Mouse (Mus musculus) liver, embryonic 13.5 days (tissue): ENCODE data around the gene Dpm2. TPM values are rescaled to one million over a fixed set of nuclear protein-coding genes. Genes with fewer than 3 reads are reported as not detected.

Experiments used
- ATAC-seq: fragments of 200-750 bp; cut with Nextera tagmentation; 2 replicates; pipeline ENCODE4 v1.8.0; 2017; ENCODE audit warnings: low read depth, mild to moderate bottlenecking, moderate number of reproducible peaks, moderate library complexity
- DNase-seq: peaks from one replicate; pipeline ENCODE4 v3.0.0; 2022
- H3K27ac ChIP-seq: fragments of 300-500 bp; sonication (generic); 2 replicates; pipeline ENCODE4 v1.5.1; 2015; ENCODE audit warnings: moderate library complexity, mild to moderate bottlenecking, inconsistent platforms
- H3K27me3 ChIP-seq: fragments of 300-500 bp; sonication (generic); 2 replicates; pipeline ENCODE4 v1.6.1; 2015; ENCODE audit warnings: mild to moderate bottlenecking, inconsistent platforms
- H3K36me3 ChIP-seq: fragments of 300-500 bp; sonication (generic); 2 replicates; pipeline ENCODE4 v1.6.1; 2015; ENCODE audit warnings: mild to moderate bottlenecking, inconsistent platforms
- H3K4me1 ChIP-seq: fragments of 300-500 bp; sonication (generic); replicated peaks from 2 replicates; pipeline ENCODE4 v1.6.1; 2015; ENCODE audit warnings: inconsistent platforms
- H3K4me2 ChIP-seq: fragments of 300-500 bp; sonication (generic); 2 replicates; pipeline ENCODE4 v1.6.1; 2015; ENCODE audit warnings: inconsistent platforms, mild to moderate bottlenecking, moderate library complexity
- H3K4me3 ChIP-seq: fragments of 300-500 bp; sonication (generic); replicated peaks from 2 replicates; pipeline ENCODE4 v1.5.1; 2015; ENCODE audit warnings: mild to moderate bottlenecking, inconsistent platforms
- H3K9ac ChIP-seq: fragments of 300-500 bp; sonication (generic); 2 replicates; pipeline ENCODE4 v1.6.1; 2015; ENCODE audit warnings: mild to moderate bottlenecking, inconsistent platforms
- H3K9me3 ChIP-seq: fragments of 300-500 bp; sonication (generic); replicated peaks from 2 replicates; pipeline ENCODE4 v1.6.1; 2016; ENCODE audit warnings: inconsistent platforms
- WGBS: fragments of 180-500 bp; shearing (Covaris S2); methylation state at CpG from one replicate; pipeline ENCODE4 v1.1.7; 2015; ENCODE audit not compliant: insufficient replicate concordance; 5-methylcytosine and 5-hydroxymethylcytosine counted together
- polyA plus RNA-seq: library from polyadenylated mRNA; unstranded; fragments of >200 nt; fragmentation: Nextera tagmentation; extraction: Ambion mirVana; gene quantifications from 2 replicates; pipeline ENCODE4 v1.2.1, GENCODE M21; 2015

Gene Dpm2
- polyA plus RNA-seq, 1 experiment from 2014 or later, result 64.2 TPM

- DNase-seq (no peak), ATAC-seq (no peak)
- Histone ChIP-seq H3K36me3 (no peaks in the 10 kb centered on the region), H3K9me3 (no peaks in the 10 kb centered on the region), H3K27me3 (no peaks in the 10 kb centered on the region), H3K4me1 (peaks cover 68% of the 10 kb centered on the region), H3K9ac (peak overlapping the region; percentile 15; the same call in 1 of the 2 replicates), H3K27ac (no peak overlapping the region), H3K4me3 (peak overlapping the region; percentile 29), H3K4me2 (peak overlapping the region; percentile 38)
- WGBS, result 29% methylated on average over 10 of the region's 10 CpGs
Observed at GRCm38 (mm10) chr2:32604631-32605030, 34.0 kb downstream of the Dpm2 start.

- Histone ChIP-seq H3K27me3 (no peaks in the 10 kb centered on the region), H3K36me3 (no peaks in the 10 kb centered on the region), H3K9me3 (no peaks in the 10 kb centered on the region), H3K4me1 (peaks cover 79% of the 10 kb centered on the region), H3K27ac (peak overlapping the region; percentile 83), H3K9ac (peak overlapping the region; percentile 83), H3K4me3 (peak overlapping the region; percentile 76), H3K4me2 (peak overlapping the region; percentile 97)
- DNase-seq (peak; percentile 89), ATAC-seq (peak; percentile 74)
- 9% methylated on average over 52 of the region's 55 CpGs for WGBS
Observed at GRCm38 (mm10) chr2:32606161-32607142, 35.8 kb downstream of the Dpm2 start.

- Histone ChIP-seq H3K36me3 (peaks cover 5% of the 10 kb centered on the region), H3K27me3 (no peaks in the 10 kb centered on the region), H3K9ac (peak overlapping the region; percentile 83), H3K4me3 (peak overlapping the region; percentile 76), H3K9me3 (no peaks in the 10 kb centered on the region), H3K27ac (peak overlapping the region; percentile 83), H3K4me2 (peak overlapping the region; percentile 97), H3K4me1 (peaks cover 79% of the 10 kb centered on the region)
- DNase-seq (peak; percentile 48), ATAC-seq (peak; percentile 30)
- under 1% methylated on average over 34 of the region's 34 CpGs for WGBS
Observed at GRCm38 (mm10) chr2:32607262-32607947, 36.7 kb downstream of the Dpm2 start.

- Histone ChIP-seq H3K27me3 (no peaks in the 10 kb centered on the region), H3K4me3 (peak overlapping the region; percentile 76), H3K27ac (peak overlapping the region; percentile 83), H3K4me2 (peak overlapping the region; percentile 97), H3K36me3 (peaks cover 13% of the 10 kb centered on the region), H3K9me3 (no peaks in the 10 kb centered on the region), H3K4me1 (peaks cover 76% of the 10 kb centered on the region), H3K9ac (peak overlapping the region; percentile 83)
- ATAC-seq, result peak; percentile 76
- WGBS, result 2% methylated on average over 25 of the region's 25 CpGs
- peak; percentile 78 for DNase-seq
Observed at GRCm38 (mm10) chr2:32608141-32608777, 37.6 kb downstream of the Dpm2 start.

GRCm38 (mm10) chr2:32608778-32609435, 38.2 kb downstream of the Dpm2 start:
- H3K27me3 ChIP-seq, result no peaks in the 10 kb centered on the region
- ATAC-seq (peak; percentile 46), DNase-seq (peak; percentile 11)
- H3K4me1 ChIP-seq, result peaks cover 76% of the 10 kb centered on the region
- peak overlapping the region; percentile 76 for H3K4me3 ChIP-seq
- peaks cover 18% of the 10 kb centered on the region for H3K36me3 ChIP-seq
- peak overlapping the region; percentile 83 for H3K27ac ChIP-seq
- peak overlapping the region; percentile 83 for H3K9ac ChIP-seq
- H3K4me2 ChIP-seq, result peak overlapping the region; percentile 97
- 41% methylated on average over 18 of the region's 18 CpGs for WGBS
- no peaks in the 10 kb centered on the region for H3K9me3 ChIP-seq

GRCm38 (mm10) chr2:32610610-32611229, 40.1 kb downstream of the Dpm2 start:
- peaks cover 31% of the 10 kb centered on the region for H3K36me3 ChIP-seq
- H3K9ac ChIP-seq, result peak overlapping the region; percentile 50
- H3K9me3 ChIP-seq, result no peaks in the 10 kb centered on the region
- 15% methylated on average over 23 of the region's 23 CpGs for WGBS
- H3K4me2 ChIP-seq, result peak overlapping the region; percentile 97
- H3K4me3 ChIP-seq, result peak overlapping the region; percentile 52
- H3K27ac ChIP-seq, result peak overlapping the region; percentile 26
- H3K27me3 ChIP-seq, result no peaks in the 10 kb centered on the region
- ATAC-seq (no peak), DNase-seq (peak; percentile 47)
- peaks cover 65% of the 10 kb centered on the region for H3K4me1 ChIP-seq

- DNase-seq (peak; percentile 53), ATAC-seq (no peak)
- Histone ChIP-seq H3K36me3 (peaks cover 46% of the 10 kb centered on the region), H3K27ac (no peak overlapping the region; the same call in 1 of the 2 replicates), H3K4me1 (peaks cover 52% of the 10 kb centered on the region), H3K27me3 (no peaks in the 10 kb centered on the region), H3K4me2 (no peak overlapping the region), H3K9ac (no peak overlapping the region), H3K9me3 (no peaks in the 10 kb centered on the region), H3K4me3 (no peak overlapping the region)
- WGBS, result 64% methylated on average over 26 of the region's 26 CpGs
Observed at GRCm38 (mm10) chr2:32612274-32612673, 41.6 kb downstream of the Dpm2 start.

- Histone ChIP-seq H3K4me2 (no peak overlapping the region), H3K4me3 (no peak overlapping the region), H3K36me3 (peaks cover 70% of the 10 kb centered on the region), H3K4me1 (peaks cover 31% of the 10 kb centered on the region), H3K9ac (no peak overlapping the region), H3K9me3 (no peaks in the 10 kb centered on the region), H3K27me3 (no peaks in the 10 kb centered on the region), H3K27ac (no peak overlapping the region)
- ATAC-seq, result no peak
- WGBS, result 93% methylated on average over 1 of the region's 1 CpGs
- DNase-seq, result no peak
Observed at GRCm38 (mm10) chr2:32617109-32617508, 46.5 kb downstream of the Dpm2 start.

GRCm38 (mm10) chr2:32617601-32618000, 46.9 kb downstream of the Dpm2 start:
- Histone ChIP-seq H3K9me3 (no peaks in the 10 kb centered on the region), H3K4me1 (peaks cover 27% of the 10 kb centered on the region), H3K27me3 (no peaks in the 10 kb centered on the region), H3K4me3 (no peak overlapping the region), H3K4me2 (no peak overlapping the region), H3K27ac (no peak overlapping the region), H3K36me3 (peaks cover 66% of the 10 kb centered on the region), H3K9ac (no peak overlapping the region)
- ATAC-seq (no peak), DNase-seq (no peak)
- whole genome bisulfite sequencing, result 82% methylated on average over 4 of the region's 4 CpGs

GRCm38 (mm10) chr2:32618051-32618450, 47.4 kb downstream of the Dpm2 start:
- 87% methylated on average over 9 of the region's 9 CpGs for WGBS
- Histone ChIP-seq H3K9ac (no peak overlapping the region), H3K27me3 (no peaks in the 10 kb centered on the region), H3K27ac (no peak overlapping the region), H3K4me2 (no peak overlapping the region), H3K9me3 (no peaks in the 10 kb centered on the region), H3K4me1 (peaks cover 27% of the 10 kb centered on the region), H3K4me3 (no peak overlapping the region), H3K36me3 (peaks cover 61% of the 10 kb centered on the region)
- ATAC-seq (no peak), DNase-seq (no peak)
